Mouse (Mus musculus): ENCODE results near the gene Ccna1.

The Ccna1 gene

GRCm38 (mm10) chr3:55065738-55066665, 10.7 kb upstream of the Ccna1 start:
- no peak for DNase-seq (ENCODE audit: low spot score in 2 of 2)

- peak; percentile 73 to 86 for DNase-seq (ENCODE audit: low spot score in 2 of 2)
These were observed 9.1 kb upstream of the Ccna1 start for GRCm38 (mm10) chr3:55064396-55064795.

GRCm38 (mm10) chr3:55062653-55063052, 7.4 kb upstream of the Ccna1 start:
- peak in 1 of 2 experiments; percentile 43 for DNase-seq (ENCODE audit: low spot score in 2 of 2)

- DNase-seq (ENCODE audit: low spot score in 2 of 2), result no peak
These were observed 1.1 kb upstream of the Ccna1 start for GRCm38 (mm10) chr3:55056376-55056775.

GRCm38 (mm10) chr3:55055747-55056120, 433 bp upstream of the Ccna1 start:
- no peak for DNase-seq (ENCODE audit: low spot score in 2 of 2)

GRCm38 (mm10) chr3:55054231-55054630, 1.1 kb downstream of the Ccna1 start:
- DNase-seq (ENCODE audit: low spot score in 2 of 2), result no peak

- DNase-seq (ENCODE audit: low spot score in 2 of 2), result peak in 1 of 2 experiments; percentile 49
These were observed 10.5 kb downstream of the Ccna1 start for GRCm38 (mm10) chr3:55044601-55045370.

- DNase-seq (ENCODE audit: low spot score in 2 of 2), result no peak
These were observed 17.7 kb downstream of the Ccna1 start for GRCm38 (mm10) chr3:55037608-55038007.

GRCm38 (mm10) chr3:55027271-55027840, 27.9 kb downstream of the Ccna1 start:
- no peak for DNase-seq (ENCODE audit: low spot score in 2 of 2)

GRCm38 (mm10) chr3:55025502-55025901, 29.8 kb downstream of the Ccna1 start:
- DNase-seq (ENCODE audit: low spot score in 2 of 2), result no peak

GRCm38 (mm10) chr3:55023347-55023746, 32.0 kb downstream of the Ccna1 start:
- DNase-seq (ENCODE audit: low spot score in 2 of 2), result no peak

- DNase-seq (ENCODE audit: low spot score in 2 of 2), result no peak
These were observed 33.1 kb downstream of the Ccna1 start for GRCm38 (mm10) chr3:55022247-55022646.

- DNase-seq (ENCODE audit: low spot score in 2 of 2), result no peak
These were observed 42.8 kb downstream of the Ccna1 start for GRCm38 (mm10) chr3:55012536-55012935.

- no peak for DNase-seq (ENCODE audit: low spot score in 2 of 2)
These were observed 43.6 kb downstream of the Ccna1 start for GRCm38 (mm10) chr3:55011681-55012080.

- no peak for DNase-seq (ENCODE audit: low spot score in 2 of 2)
These were observed 46.1 kb downstream of the Ccna1 start for GRCm38 (mm10) chr3:55008965-55009741.

GRCm38 (mm10) chr3:55004036-55004435, 51.3 kb downstream of the Ccna1 start:
- no peak for DNase-seq (ENCODE audit: low spot score in 2 of 2)

GRCm38 (mm10) chr3:55001677-55002076, 53.6 kb downstream of the Ccna1 start:
- no peak for DNase-seq (ENCODE audit: low spot score in 2 of 2)
